Mouse (Mus musculus) layer of hippocampus, postnatal 14 days (tissue): ENCODE measurements around the gene Gm14743. TPM values are rescaled to one million over a fixed set of nuclear protein-coding genes. Genes with fewer than 3 reads are reported as not detected.
"Not testable (repeated sequence)": the region's sequence is repeated elsewhere in the genome, so short reads cannot be mapped to it uniquely, and the experiment has no call there.

Experiments used
- DNase-seq, 2 experiments: peaks; one replicate each; pipeline ENCODE4 v3.0.0; 2021 to 2022; ENCODE audit warnings: low spot score in 2 of 2, mixed read lengths in 1 of 2
- long read RNA-seq, 2 experiments: library from polyadenylated mRNA; stranded (forward); transcript quantifications; one replicate each; pipeline ENCODE4 v2.0.0; 2021
- total RNA-seq, 2 experiments: library from RNA; stranded (reverse); gene quantifications; 2 replicates each; pipeline ENCODE4 v1.2.3; 2021

Gm14743 gene
- total RNA-seq, result not detected
- long read RNA-seq, experiment 1, result 0 reads
- long read RNA-seq, experiment 2, result 0 reads

DNA sequence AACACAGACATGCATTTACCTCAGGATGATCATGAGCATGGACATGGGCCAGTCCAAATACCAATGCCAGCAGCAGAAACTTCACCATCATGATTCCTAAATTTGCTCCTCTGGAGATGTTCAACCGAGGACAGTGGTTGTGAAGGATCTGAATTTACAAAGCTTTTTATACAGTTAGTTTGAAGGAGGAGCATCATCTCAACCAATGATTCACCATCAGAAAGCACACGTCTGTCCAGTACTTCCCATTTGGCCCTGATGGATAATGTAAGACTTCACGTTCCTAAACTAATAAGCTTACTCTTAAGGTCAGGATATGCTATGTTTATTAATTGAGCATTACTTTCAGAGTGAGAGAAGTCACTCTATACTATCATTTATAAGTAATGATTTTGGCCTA, at the start of gene Gm14743:
Gene Gm14743 (minus strand): TSS at position 101 of the 400 bp plus-strand sequence.
- DNase-seq, result not testable (repeated sequence)

DNA sequence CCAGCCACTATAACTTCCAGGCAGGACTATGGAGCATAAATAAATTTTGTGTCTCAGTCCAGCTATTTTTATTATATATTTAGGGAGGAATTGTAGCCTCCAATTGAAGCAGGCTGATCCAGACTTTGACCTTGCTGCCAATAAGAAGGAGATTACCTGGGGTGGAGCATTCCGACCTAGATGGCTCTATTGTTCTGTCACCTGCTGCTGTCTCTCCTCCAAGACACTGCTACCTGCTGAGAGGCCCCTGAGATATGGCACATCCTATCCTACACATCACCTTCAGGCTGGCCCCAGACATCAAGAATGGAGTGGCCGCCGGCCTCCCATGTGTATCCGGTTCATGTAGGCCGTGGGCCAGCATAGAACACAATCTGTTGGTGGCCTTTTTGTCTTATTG, 42.9 kb downstream of the Gm14743 start:
- DNase-seq, result no peak

DNA sequence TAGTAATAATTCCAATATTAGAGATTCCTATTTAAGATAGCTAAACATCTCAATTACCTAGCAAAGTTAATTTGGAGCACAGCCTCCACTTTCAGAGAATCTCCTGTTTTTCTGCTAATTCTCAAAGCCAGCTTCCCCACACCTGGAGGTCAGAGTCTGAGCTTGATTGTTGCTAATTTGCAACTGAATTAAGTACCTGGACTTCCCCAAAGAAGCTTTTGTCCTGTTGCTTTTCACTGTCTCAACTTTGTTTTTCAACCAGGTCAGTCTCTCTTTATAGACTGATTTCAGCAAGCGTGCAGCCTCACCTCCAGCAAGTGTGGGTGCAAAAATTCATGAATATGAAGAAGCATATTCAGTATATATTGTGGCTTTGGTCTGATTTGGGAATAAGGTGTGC, 43.5 kb downstream of the Gm14743 start:
- DNase-seq, result not testable (repeated sequence)

Other genes starting within 250 kb of the Gm14743 start
- not detected for gene Obp1a, start 154.5 kb downstream of the Gm14743 start, total RNA-seq
- gene Gm5938, start 120.5 kb downstream of the Gm14743 start, total RNA-seq, result not detected
- not detected for gene Obp1b, start 59.1 kb downstream of the Gm14743 start, total RNA-seq
- gene 4930480E11Rik, start 123.7 kb upstream of the Gm14743 start, total RNA-seq, result not detected